Mouse (Mus musculus): ENCODE measurements around the gene Dnah10.

DNA sequence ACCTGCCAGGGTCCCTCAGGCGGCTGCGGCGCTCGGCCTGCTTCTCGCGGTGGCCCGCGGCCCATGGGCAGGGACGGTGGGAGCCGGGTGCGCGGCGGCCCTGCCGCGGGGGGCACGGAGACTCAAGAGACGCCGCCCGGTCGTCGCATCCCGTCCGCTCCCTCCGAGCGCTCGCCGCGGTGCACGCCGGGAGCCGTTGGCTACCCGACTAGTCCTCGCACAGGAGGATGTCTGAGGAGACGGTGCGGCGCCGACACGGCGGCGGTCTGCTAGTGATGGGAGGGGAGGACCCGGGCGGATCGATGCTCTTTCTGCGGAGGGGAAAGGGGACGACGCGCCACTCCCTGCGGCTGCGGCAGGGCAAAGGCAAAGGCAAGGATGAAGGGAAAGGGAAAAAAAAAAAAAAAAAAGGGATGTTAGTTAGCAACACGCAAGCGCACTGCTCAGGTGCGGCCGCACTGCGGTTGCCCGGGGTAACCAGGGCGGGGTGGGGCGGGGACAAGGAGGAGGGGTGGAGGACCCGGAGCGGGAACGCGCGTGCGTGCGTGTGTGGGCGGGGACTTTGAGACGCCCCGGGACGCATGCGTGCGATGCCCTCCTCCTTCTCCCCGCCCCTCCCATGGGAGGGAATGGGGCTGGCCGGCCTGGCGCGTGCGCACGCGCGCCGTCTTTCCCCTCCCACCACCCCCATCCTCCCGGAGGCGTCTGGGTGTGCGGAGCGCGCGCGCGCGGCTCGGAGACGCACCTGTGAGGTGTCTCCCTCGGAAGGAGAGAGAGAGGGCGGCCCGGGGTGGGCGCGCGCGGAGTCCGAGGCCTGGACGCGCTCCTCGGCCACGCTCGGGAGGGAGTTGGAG is 137.4 kb downstream of the Dnah10 start, which contains the start of the genes Ccdc92 and Zfp664:
- TF ChIP-seq POLR2A (IDR thresholded peaks at IDR 0.05; ENCODE audit: control insufficient read depth, low read depth, low read length) = peak; percentile 71
- no peak for TF ChIP-seq CTCF (IDR thresholded peaks at IDR 0.05; ENCODE audit: control insufficient read depth, insufficient read depth, insufficient replicate concordance, low read depth, low read length)
